Mouse (Mus musculus): Measurements from ENCODE around the gene Stambpl1. TPM values are rescaled to one million over a fixed set of nuclear protein-coding genes. Genes with fewer than 3 reads are reported as not detected.

Stambpl1 gene
- polyA plus RNA-seq, 1 experiment from 2014 or later: 4.0 TPM

DNA sequence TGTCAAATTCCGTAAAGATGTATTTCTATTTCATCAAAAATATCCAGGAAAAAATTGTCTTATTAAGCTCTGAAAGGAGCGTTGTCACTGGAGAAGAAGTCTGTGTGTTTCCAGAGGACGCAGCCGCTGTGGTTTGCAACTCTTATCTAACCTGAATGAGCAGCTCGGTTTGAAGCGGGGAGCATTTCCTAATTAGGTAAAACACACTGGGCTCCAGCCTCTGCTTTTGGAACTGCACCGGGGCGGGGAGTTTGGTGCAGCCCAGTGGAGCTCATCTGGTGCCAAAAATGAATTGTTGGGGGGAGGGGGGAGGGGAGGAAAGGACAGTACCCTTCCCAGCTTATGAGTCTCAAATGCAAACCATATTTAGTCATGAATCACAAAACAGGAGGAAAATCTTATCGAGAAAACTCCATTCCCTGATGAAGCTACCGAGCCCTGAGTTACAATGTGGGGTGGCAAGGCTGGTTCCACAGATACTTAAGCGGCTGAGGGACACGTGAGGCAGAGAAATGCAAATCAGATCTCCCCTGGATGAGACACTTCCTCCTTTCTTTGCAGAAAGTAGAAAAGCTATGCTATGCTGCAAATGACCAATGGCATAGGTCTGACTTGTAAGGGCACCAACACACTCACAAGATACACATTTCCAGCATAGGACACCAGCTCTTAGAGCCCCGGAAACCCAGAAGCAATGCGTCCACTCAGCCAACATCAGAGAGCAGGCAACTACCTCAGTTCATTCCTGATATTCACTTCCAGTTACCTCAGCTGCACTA is 62.3 kb downstream of the Stambpl1 start:
- ATAC-seq (ENCODE audit: insufficient read depth, low FRiP score, low TSS enrichment) (no peak), DNase-seq (ENCODE audit: low spot score) (no peak)
- no peak overlapping the region for H3K4me2 ChIP-seq (ENCODE audit: low read depth)
- no peak overlapping the region for H3K4me3 ChIP-seq (ENCODE audit: low read depth, low read length)
- H3K9me3 ChIP-seq (ENCODE audit: control insufficient read depth, low read length): no peaks in the 10 kb centered on the region
- no peaks in the 10 kb centered on the region for H3K27me3 ChIP-seq (ENCODE audit: control insufficient read depth, insufficient read depth, low read length)
- H3K36me3 ChIP-seq (ENCODE audit: control insufficient read depth, insufficient read depth, low read length): no peaks in the 10 kb centered on the region
- no peaks in the 10 kb centered on the region for H3K4me1 ChIP-seq (ENCODE audit: control insufficient read depth, insufficient read depth, low read length)
- H3K9ac ChIP-seq (ENCODE audit: low read length): no peak overlapping the region
- WGBS: 63% methylated on average over 14 of the region's 14 CpGs
- no peak overlapping the region for H3K27ac ChIP-seq (ENCODE audit: low read depth, low read length)

- ATAC-seq (ENCODE audit: insufficient read depth, low FRiP score, low TSS enrichment) (no peak), DNase-seq (ENCODE audit: low spot score) (no peak)
- Histone ChIP-seq H3K9me3 (ENCODE audit: control insufficient read depth, low read length) (no peaks in the 10 kb centered on the region), H3K27me3 (ENCODE audit: control insufficient read depth, insufficient read depth, low read length) (no peaks in the 10 kb centered on the region), H3K27ac (ENCODE audit: low read depth, low read length) (no peak within 1 kb of the TSS), H3K4me2 (ENCODE audit: low read depth) (no peak within 1 kb of the TSS), H3K36me3 (ENCODE audit: control insufficient read depth, insufficient read depth, low read length) (no peaks in the 10 kb centered on the region), H3K4me3 (ENCODE audit: low read depth, low read length) (no peak within 1 kb of the TSS), H3K9ac (ENCODE audit: low read length) (no peak within 1 kb of the TSS), H3K4me1 (ENCODE audit: control insufficient read depth, insufficient read depth, low read length) (no peaks in the 10 kb centered on the region)
- WGBS: 44% methylated on average over 16 of the region's 16 CpGs
These were observed 63.1 kb downstream of the Stambpl1 start, which contains the start of gene Acta2 for GRCm38 (mm10) chr19:34254880-34255681. Gene Acta2, minus strand, starts transcription at chr19:34255590.

DNA sequence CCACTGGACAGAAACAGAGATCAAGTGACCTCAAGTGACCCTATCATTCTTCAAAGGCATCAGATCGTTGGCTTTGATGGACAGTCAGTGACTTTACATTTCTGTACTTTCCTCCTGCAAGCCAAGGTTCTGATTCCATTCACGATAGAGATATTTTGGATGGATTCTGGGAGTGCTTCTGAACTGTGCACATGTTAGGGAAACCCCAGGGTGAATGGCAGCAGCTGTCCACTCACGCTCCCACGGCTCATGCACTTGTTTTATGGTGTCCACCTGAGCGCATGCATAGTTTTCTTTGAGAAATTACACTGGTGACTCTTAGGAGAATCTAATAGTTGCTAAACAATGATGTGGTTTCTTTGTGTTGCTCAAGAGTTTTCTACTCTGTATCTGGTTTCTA is 64.1 kb downstream of the Stambpl1 start:
- Histone ChIP-seq H3K27me3 (ENCODE audit: control insufficient read depth, insufficient read depth, low read length) (no peaks in the 10 kb centered on the region), H3K4me1 (ENCODE audit: control insufficient read depth, insufficient read depth, low read length) (no peaks in the 10 kb centered on the region), H3K36me3 (ENCODE audit: control insufficient read depth, insufficient read depth, low read length) (no peaks in the 10 kb centered on the region), H3K9me3 (ENCODE audit: control insufficient read depth, low read length) (no peaks in the 10 kb centered on the region), H3K27ac (ENCODE audit: low read depth, low read length) (no peak overlapping the region), H3K9ac (ENCODE audit: low read length) (no peak overlapping the region), H3K4me2 (ENCODE audit: low read depth) (no peak overlapping the region), H3K4me3 (ENCODE audit: low read depth, low read length) (no peak overlapping the region)
- no peak for ATAC-seq (ENCODE audit: insufficient read depth, low FRiP score, low TSS enrichment)
- WGBS: 73% methylated on average over 5 of the region's 5 CpGs
- DNase-seq (ENCODE audit: low spot score): no peak

DNA sequence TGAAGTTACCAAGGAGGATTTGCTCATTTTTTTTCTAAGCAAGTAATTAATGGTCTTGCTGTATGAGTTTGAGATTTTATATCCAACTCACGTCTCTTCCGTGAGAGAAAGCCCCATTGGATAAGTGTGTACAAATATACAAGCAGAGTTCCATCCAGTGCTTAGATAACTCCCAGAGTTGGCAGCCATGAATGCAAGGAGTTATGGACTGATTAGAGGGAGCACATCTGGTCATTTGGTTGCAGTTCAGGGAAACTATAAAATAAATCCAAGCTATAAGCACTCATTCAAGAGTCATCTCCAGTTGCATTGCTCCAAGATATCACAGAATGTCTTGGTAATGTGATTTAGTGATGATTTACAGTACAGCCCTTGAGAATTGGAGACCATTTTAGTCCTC is 64.9 kb downstream of the Stambpl1 start:
- Histone ChIP-seq H3K4me3 (ENCODE audit: low read depth, low read length) (no peak overlapping the region), H3K27ac (ENCODE audit: low read depth, low read length) (no peak overlapping the region), H3K4me1 (ENCODE audit: control insufficient read depth, insufficient read depth, low read length) (no peaks in the 10 kb centered on the region), H3K9ac (ENCODE audit: low read length) (no peak overlapping the region), H3K4me2 (ENCODE audit: low read depth) (no peak overlapping the region), H3K9me3 (ENCODE audit: control insufficient read depth, low read length) (no peaks in the 10 kb centered on the region), H3K27me3 (ENCODE audit: control insufficient read depth, insufficient read depth, low read length) (no peaks in the 10 kb centered on the region), H3K36me3 (ENCODE audit: control insufficient read depth, insufficient read depth, low read length) (no peaks in the 10 kb centered on the region)
- ATAC-seq (ENCODE audit: insufficient read depth, low FRiP score, low TSS enrichment) (no peak), DNase-seq (ENCODE audit: low spot score) (no peak)
- WGBS: 84% methylated on average over 2 of the region's 2 CpGs

DNA sequence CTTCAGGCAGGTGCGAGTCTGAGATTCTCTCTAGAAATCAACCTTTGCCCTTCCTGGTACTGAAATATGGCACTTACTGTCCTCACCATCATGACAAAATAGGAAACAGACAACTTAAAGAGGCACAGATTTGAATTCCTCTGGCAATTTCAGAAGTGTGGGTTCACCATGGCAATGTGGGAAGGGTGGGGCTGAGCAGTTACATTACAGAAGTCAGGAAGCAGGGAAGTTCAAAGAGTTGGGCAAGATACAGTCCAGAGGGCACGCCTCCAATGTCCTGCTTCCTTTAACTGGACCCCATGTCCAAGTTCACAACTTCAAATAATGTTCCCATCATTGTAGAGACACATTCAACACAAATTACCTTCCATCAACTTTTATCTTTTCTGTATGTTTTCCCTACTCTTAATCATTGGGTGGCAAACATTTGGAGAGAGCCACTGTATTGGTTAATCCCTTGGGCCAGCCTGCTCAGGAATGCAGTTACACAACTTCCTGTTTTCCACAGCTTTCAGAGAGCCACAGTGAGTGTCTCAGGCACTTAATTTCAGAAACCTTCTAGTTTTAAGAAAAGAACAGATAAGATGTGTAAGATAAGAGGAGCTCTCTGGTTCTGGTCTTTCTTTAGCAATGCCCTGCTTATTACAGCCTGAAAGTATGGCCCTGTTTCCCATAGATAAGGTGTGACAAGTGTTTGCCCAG is 70.4 kb downstream of the Stambpl1 start:
- Histone ChIP-seq H3K4me1 (ENCODE audit: control insufficient read depth, insufficient read depth, low read length) (no peaks in the 10 kb centered on the region), H3K9me3 (ENCODE audit: control insufficient read depth, low read length) (no peaks in the 10 kb centered on the region), H3K4me3 (ENCODE audit: low read depth, low read length) (no peak overlapping the region), H3K36me3 (ENCODE audit: control insufficient read depth, insufficient read depth, low read length) (no peaks in the 10 kb centered on the region), H3K27ac (ENCODE audit: low read depth, low read length) (no peak overlapping the region), H3K9ac (ENCODE audit: low read length) (no peak overlapping the region), H3K27me3 (ENCODE audit: control insufficient read depth, insufficient read depth, low read length) (no peaks in the 10 kb centered on the region), H3K4me2 (ENCODE audit: low read depth) (no peak overlapping the region)
- no peak for ATAC-seq (ENCODE audit: insufficient read depth, low FRiP score, low TSS enrichment)
- 85% methylated on average over 2 of the region's 2 CpGs for WGBS
- no peak for DNase-seq (ENCODE audit: low spot score)

- ATAC-seq (ENCODE audit: insufficient read depth, low FRiP score, low TSS enrichment): no peak
- 79% methylated on average over 5 of the region's 5 CpGs for WGBS
- no peak for DNase-seq (ENCODE audit: low spot score)
- no peaks in the 10 kb centered on the region for H3K4me1 ChIP-seq (ENCODE audit: control insufficient read depth, insufficient read depth, low read length)
- H3K9ac ChIP-seq (ENCODE audit: low read length): no peak overlapping the region
- no peaks in the 10 kb centered on the region for H3K36me3 ChIP-seq (ENCODE audit: control insufficient read depth, insufficient read depth, low read length)
- H3K27me3 ChIP-seq (ENCODE audit: control insufficient read depth, insufficient read depth, low read length): no peaks in the 10 kb centered on the region
- H3K9me3 ChIP-seq (ENCODE audit: control insufficient read depth, low read length): no peaks in the 10 kb centered on the region
- H3K4me2 ChIP-seq (ENCODE audit: low read depth): no peak overlapping the region
- no peak overlapping the region for H3K27ac ChIP-seq (ENCODE audit: low read depth, low read length)
- H3K4me3 ChIP-seq (ENCODE audit: low read depth, low read length): no peak overlapping the region
These were observed 73.7 kb downstream of the Stambpl1 start for GRCm38 (mm10) chr19:34265604-34266193.

GRCm38 (mm10) chr19:34268991-34269390 is 77.0 kb downstream of the Stambpl1 start:
- no peak overlapping the region for H3K4me3 ChIP-seq (ENCODE audit: low read depth, low read length)
- no peaks in the 10 kb centered on the region for H3K4me1 ChIP-seq (ENCODE audit: control insufficient read depth, insufficient read depth, low read length)
- no peak for DNase-seq (ENCODE audit: low spot score)
- ATAC-seq (ENCODE audit: insufficient read depth, low FRiP score, low TSS enrichment): no peak
- no peaks in the 10 kb centered on the region for H3K36me3 ChIP-seq (ENCODE audit: control insufficient read depth, insufficient read depth, low read length)
- no peak overlapping the region for H3K27ac ChIP-seq (ENCODE audit: low read depth, low read length)
- no peak overlapping the region for H3K4me2 ChIP-seq (ENCODE audit: low read depth)
- H3K9ac ChIP-seq (ENCODE audit: low read length): no peak overlapping the region
- no peaks in the 10 kb centered on the region for H3K27me3 ChIP-seq (ENCODE audit: control insufficient read depth, insufficient read depth, low read length)
- H3K9me3 ChIP-seq (ENCODE audit: control insufficient read depth, low read length): no peaks in the 10 kb centered on the region
- WGBS: 72% methylated on average over 1 of the region's 1 CpGs

- 90% methylated on average over 11 of the region's 11 CpGs for WGBS
- Histone ChIP-seq H3K4me1 (ENCODE audit: control insufficient read depth, insufficient read depth, low read length) (no peaks in the 10 kb centered on the region), H3K36me3 (ENCODE audit: control insufficient read depth, insufficient read depth, low read length) (no peaks in the 10 kb centered on the region), H3K27me3 (ENCODE audit: control insufficient read depth, insufficient read depth, low read length) (no peaks in the 10 kb centered on the region), H3K4me3 (ENCODE audit: low read depth, low read length) (no peak overlapping the region), H3K9me3 (ENCODE audit: control insufficient read depth, low read length) (no peaks in the 10 kb centered on the region), H3K4me2 (ENCODE audit: low read depth) (no peak overlapping the region), H3K27ac (ENCODE audit: low read depth, low read length) (no peak overlapping the region), H3K9ac (ENCODE audit: low read length) (no peak overlapping the region)
- DNase-seq (ENCODE audit: low spot score) (no peak), ATAC-seq (ENCODE audit: insufficient read depth, low FRiP score, low TSS enrichment) (no peak)
These were observed 78.2 kb downstream of the Stambpl1 start for GRCm38 (mm10) chr19:34270106-34270726.
